Mouse (Mus musculus): ENCODE data around the gene St3gal3.
A peak's percentile ranks its signal among the peaks of the same experiment; 100 is the strongest.

St3gal3 gene

GRCm38 (mm10) chr4:118017021-118017805 lies 117.5 kb downstream of the St3gal3 start:
- DNase-seq (ENCODE audit: low spot score) = peak; percentile 34

- DNase-seq (ENCODE audit: low spot score) = peak; percentile 39
These were observed 118.3 kb downstream of the St3gal3 start for GRCm38 (mm10) chr4:118016323-118016911.

- DNase-seq (ENCODE audit: low spot score) = peak; percentile 38
These were observed 119.1 kb downstream of the St3gal3 start for GRCm38 (mm10) chr4:118015636-118016035.

DNA sequence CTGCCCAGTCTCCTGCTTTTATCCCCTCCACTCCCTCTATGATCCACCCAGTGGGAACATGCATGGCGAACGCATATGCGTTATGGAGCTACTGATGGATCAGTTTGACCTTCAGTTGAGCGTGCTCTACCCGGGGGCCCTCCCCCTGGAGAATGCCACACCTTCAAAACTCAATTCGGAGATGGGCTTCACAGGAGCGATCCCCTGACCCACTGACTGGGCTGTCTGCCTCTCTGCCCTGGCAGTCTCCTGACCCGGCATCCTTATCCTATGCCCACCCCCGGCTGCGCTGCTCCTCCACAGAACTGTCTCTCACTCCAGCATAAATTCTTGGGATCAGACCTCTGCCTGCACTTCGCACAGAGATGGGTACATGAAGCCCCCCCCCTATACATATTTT lies 119.6 kb downstream of the St3gal3 start:
- peak; percentile 36 for DNase-seq (ENCODE audit: low spot score)

GRCm38 (mm10) chr4:118010661-118011173 lies 124.0 kb downstream of the St3gal3 start:
- DNase-seq (ENCODE audit: low spot score) = peak; percentile 35

GRCm38 (mm10) chr4:118008433-118009033 lies 126.2 kb downstream of the St3gal3 start:
- peak; percentile 12 for DNase-seq (ENCODE audit: low spot score)

DNA sequence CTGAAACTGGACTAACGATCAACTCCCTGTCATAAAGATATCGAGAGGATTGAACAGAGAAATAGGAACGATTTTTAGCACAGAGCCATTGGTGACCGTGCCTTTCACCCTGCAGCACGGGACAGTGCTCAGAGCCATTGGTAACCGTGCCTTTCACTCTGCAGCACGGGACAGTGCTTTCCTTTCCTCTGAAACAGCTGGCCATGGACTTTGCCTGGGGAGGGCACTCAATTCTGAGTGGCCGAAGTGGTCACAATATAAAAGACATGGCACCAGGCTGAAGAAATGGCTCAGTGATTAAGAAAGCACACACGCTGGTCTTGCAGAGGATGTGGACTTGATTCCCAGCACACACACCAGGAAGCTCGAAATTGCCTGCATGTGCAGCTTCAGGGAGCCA lies 133.4 kb downstream of the St3gal3 start:
- peak; percentile 30 for DNase-seq (ENCODE audit: low spot score)

DNA sequence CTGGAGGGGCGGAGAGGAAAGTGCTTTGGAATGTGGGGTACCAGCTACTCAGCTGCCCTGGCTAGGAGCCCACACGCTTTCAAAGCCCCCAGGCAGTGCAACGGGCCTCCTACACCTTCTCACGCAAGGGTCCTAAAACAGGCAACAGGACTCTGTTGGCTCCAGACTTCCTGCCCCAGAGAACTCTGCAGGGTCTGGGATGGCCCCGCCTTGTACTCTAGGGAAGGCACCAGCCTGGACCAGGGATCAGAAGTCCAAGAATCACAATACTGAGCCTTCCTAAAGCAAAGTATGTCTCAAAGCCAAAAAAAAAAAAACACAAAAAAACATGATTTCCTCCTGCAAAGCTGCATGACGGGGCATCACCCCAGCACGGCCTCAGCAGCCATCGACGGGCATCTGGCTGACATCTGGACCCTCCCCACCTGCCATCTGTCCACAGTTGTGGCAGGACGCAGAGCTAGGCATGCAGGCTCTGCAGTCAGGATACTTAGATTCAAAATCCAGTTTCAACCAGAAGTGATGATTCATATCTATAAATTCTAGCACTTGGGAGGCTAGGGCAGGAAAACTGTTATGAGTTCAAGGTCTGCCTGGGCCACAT lies 134.0 kb downstream of the St3gal3 start:
- DNase-seq (ENCODE audit: low spot score) = peak; percentile 40

DNA sequence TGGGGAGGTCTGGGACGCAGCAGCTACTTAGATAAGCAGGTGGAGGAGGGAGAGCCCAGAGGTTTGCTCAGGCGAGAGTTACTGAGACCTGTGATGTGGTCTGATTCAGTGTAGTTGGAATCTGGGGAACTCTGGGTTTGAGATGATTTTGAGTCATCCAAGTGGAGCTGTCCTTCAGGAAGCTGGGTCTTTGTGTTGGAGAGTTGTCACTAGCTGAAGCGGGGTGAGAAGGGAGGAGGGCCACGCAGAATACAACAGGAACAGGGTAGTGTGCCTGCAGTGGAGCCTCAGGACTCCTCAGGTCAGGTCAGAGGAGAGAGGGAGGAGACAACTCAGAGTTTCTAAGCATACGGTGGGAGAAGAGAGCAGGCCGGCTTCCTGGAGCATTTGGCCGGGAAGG lies 134.8 kb downstream of the St3gal3 start:
- DNase-seq (ENCODE audit: low spot score) = peak; percentile 34

DNA sequence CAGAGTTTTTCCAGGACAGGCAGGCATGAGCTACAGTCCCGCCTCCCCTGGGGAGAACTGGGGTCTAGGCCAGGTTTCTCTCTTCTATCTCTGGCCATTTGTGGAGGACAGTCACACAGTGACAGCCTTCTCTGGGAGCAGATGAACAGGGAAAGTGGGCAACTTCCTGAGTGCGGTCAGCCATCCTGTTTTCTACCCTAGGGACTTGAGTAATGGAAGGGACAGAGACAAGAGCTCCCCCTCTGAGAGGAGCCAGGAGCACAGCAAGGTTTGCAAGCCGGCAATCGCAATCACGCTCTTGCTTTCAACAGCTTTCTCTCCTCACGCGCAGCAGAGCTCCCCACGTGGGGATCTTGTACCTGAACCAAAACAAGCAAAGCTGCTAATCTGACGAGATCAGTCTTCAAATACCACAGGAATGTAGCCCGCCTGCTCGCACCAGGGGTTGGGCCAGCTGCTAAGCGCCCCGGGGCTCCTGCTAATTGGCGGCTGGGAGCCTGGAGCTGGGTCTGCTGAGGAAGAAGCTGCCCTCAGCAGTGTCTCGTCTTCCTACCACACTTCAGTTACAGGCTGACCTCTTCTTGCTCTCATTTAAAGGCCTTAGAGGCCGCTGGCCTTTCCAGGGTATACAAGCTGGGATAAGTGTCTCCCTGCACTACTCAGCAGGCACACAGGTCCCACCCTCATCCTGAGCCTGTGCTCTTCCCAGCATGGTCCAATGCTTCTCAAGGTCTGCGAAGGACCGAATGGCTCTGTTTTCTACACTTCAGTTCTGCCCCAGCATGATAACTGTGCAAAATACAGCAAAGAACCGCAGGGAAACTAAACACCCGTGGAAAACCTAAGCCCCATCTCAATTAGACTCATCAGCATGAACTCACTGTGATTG lies 137.1 kb downstream of the St3gal3 start:
- DNase-seq (ENCODE audit: low spot score) = peak; percentile 48

- peak; percentile 43 for DNase-seq (ENCODE audit: low spot score)
These were observed 138.0 kb downstream of the St3gal3 start for GRCm38 (mm10) chr4:117996701-117997100.

DNA sequence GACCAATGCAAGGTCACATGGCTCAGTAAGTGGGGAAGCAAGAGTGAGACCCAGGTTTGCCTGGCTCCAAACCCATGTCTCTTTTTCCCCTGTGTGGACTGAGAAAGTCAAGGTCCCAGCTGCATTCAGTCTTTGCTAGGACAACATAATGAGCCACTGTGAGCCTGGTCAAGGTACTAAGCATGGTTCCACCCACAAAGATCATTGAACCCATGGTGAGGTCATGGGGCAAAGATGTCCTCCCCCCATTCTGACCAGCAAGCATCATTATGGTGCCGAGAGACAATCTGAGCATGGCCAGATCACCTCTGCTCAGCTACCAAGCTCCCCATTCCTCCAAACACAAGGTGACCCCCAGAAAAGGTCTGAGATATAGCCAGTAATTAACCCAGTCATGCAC lies 139.3 kb downstream of the St3gal3 start:
- DNase-seq (ENCODE audit: low spot score) = peak; percentile 30

DNA sequence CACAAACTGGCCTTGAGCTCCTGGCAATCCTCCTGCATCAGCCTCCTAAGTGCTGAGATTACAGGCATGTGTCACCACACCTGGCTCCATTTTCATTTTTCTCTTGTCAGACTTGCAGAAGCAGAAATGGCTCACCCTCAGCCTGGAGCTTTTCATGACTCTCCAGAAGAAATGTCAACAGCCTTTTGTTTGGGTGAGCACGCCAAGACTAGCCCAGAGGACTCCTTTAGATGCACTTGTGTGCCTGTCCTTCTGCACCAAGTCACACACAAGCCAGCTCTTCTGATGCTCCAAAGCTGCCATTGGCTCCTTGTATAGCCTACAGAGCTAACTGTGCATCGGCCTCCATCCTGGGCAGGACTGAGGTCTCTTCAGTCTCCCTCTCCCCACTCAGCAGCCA lies 141.3 kb downstream of the St3gal3 start:
- peak; percentile 35 for DNase-seq (ENCODE audit: low spot score)

GRCm38 (mm10) chr4:117992872-117993271 lies 141.8 kb downstream of the St3gal3 start:
- peak; percentile 44 for DNase-seq (ENCODE audit: low spot score)

GRCm38 (mm10) chr4:117992036-117992435 lies 142.7 kb downstream of the St3gal3 start:
- peak; percentile 38 for DNase-seq (ENCODE audit: low spot score)

GRCm38 (mm10) chr4:117991055-117991627 lies 143.6 kb downstream of the St3gal3 start:
- DNase-seq (ENCODE audit: low spot score) = peak; percentile 22

DNA sequence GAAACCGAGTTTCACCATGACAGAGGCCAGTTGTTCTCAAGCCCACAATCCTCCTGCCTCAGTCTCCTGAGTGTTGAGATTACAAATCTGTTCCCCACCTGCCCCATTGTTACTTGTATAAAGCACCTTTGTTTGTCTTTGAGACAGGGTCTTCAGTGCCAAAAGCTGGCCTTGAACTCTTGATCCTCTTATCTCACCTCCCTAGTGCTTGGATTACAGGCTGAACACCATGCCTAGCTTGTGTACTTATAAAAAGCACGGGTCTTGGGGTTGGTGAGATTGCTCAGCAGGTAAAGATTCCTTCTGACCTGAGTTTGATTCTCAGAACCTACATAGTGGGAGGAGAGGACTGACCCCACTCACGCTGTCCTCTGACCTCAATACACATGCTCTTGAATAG lies 144.1 kb downstream of the St3gal3 start:
- peak; percentile 11 for DNase-seq (ENCODE audit: low spot score)

DNA sequence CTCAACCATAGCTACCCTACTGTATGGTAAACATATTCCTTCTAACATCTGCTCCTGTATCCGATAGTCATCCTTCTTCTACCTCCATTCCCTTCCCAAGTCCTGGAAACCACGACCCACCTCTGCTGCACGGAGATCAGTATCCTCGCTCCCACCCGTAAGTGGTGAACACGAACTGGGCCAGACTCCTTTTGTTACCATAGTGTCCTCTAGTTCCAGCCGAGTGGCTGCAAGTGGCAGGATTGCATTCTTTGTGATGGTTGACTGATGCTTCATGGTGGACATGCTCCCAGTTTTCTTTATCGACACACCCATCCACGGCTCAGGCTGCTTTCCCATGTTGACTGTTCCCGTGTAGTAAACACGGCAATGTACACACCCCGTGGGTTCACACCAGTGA lies 144.9 kb downstream of the St3gal3 start:
- peak; percentile 33 for DNase-seq (ENCODE audit: low spot score)

- no peak for DNase-seq (ENCODE audit: low spot score)
These were observed 147.9 kb downstream of the St3gal3 start for GRCm38 (mm10) chr4:117986766-117987165.

GRCm38 (mm10) chr4:117984993-117985587 lies 149.6 kb downstream of the St3gal3 start:
- DNase-seq (ENCODE audit: low spot score) = no peak

GRCm38 (mm10) chr4:117984206-117984605 lies 150.5 kb downstream of the St3gal3 start:
- no peak for DNase-seq (ENCODE audit: low spot score)
